Mouse (Mus musculus) thymus, postnatal 36 days (tissue): Measurements from ENCODE around the gene Fbxo11.
"Not testable (repeated sequence)": the region's sequence is repeated elsewhere in the genome, so short reads cannot be mapped to it uniquely, and the experiment has no call there.

Experiments
- DNase-seq, 2 experiments: peaks; one replicate each; pipeline ENCODE4 v3.0.0; 2022; ENCODE audit warnings: mixed read lengths in 2 of 2

The Fbxo11 gene

GRCm38 (mm10) chr17:88066799-88067198, 1.7 kb upstream of the Fbxo11 start:
- no peak for DNase-seq

DNA sequence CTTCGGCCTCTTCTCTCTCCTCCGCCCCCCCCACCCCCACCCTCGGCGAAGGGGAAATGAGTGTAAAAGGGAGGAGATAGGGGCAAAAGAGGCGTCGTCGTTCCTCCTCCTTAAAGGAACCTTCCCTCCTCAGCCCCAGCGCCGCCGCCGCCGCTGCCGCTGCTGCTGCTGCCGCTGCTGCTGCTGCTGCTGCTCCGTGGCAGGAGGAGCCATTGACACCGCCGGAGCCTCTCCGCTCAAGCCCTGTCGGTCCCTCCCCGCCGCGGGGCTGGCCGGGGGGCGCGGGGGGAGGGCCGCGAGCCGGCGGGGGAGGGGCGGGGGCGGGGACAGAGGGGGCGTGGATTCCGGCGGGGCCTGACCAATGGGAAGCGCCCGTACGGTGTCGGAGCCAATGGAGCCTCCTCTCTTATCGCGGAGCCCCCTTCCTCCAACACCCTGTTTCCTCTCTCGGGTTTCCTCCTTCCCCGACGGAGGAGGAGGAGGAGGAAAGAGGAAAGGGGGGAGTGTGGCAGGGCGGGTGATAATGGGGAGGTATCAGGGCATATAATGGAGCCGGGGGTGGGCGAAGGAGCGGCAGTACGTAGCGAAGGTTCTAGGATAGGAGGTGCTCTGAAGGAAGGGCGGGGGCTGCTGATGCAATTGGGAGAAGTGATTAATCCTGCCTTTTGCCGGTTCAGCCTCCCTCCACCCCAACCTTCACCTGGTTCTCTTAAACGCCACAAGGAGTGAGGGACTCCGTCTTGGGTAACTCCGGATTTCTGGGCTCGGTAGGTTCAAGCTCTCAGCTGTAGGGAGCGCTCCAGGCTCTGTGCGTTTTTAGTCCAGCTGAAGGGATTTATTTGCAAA, 933 bp upstream of the Fbxo11 start:
- peak; percentile 86 to 92 for DNase-seq

DNA sequence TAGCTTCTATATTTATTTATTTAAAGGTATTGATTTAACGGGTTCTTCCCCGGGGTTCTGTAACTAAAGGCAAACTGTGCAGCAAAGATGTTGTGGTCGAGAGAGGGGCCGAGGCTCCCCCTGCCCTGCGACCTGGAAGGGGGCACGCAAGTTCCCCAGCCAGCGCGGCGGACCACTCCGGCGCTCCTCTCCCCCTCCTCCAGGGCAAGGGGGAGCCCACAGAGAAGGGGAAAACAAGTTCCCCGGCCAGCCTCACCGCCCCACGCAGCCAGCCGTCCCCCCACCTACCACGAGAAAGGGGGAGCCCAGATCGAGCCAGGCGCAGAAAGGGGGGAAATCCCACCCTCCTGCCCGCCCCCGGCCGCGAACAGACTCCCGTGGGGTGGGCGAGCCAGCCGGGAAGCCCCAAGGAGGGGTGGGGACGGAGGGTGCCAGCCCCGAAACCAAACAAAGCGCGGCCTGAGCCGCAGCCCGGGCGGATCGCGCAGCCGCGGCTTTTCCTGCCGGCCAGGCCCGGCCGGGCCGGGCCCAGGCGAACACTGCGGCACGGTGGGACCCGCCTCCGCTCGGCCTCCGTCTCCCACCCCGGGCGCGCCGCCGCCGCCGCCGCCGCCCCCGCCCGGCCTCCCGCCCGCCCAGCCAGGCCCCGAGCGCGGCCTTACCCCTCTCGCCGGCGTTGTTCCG, 602 bp downstream of the Fbxo11 start:
- DNase-seq, result peak; percentile 77 to 82

DNA sequence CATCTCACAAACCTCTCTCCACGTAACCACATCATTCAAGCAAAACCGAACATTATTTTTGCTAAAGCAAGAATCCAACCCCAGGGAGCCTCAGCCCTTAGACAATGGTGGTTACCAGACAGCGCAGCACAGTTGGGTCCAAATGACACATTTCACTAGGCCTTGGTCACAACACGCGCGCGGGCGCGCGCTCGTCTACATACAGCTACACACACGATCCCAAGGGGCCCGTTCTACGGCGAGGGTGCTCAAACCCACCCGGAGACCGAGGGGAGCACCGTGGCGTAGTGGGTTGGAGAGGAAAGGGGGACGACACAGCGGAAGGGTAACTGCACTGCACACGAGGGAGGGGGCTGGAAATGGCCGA, 1.1 kb downstream of the Fbxo11 start:
- DNase-seq, result peak; percentile 69 to 75

DNA sequence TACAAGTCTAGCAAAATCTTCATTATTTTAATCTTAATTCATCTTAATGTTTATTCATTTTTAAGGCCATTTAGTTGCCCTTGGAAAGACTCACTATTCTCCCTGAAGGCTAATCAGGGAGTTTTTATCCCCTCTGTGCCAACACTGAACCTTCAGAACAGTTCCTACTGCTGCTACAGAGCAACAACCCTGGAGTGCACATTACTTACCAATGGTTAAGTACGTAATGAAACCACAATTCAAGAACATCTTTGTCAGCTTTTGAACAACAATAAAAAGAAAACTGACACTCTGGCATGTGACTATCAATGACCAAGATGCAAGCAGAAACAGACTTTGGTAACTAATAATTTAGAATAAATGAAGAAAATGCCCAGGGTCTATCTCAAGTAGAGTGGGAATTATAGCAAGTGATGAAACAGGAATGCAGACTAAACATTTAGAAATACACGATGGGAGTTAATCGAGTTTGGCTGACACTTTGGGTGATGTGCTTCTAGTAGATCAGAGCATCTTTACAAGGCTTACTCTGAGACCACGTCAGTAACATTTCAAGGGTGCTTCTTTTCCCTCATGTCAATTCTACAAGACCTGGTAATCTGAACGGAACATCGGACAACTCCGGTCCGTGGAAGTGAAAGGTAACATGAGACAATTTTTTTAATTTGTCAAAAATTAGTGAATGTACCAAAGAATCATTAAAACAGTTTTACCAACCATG, 2.1 kb downstream of the Fbxo11 start:
- no peak for DNase-seq

GRCm38 (mm10) chr17:88061942-88062341, 3.1 kb downstream of the Fbxo11 start:
- DNase-seq, result no peak

DNA sequence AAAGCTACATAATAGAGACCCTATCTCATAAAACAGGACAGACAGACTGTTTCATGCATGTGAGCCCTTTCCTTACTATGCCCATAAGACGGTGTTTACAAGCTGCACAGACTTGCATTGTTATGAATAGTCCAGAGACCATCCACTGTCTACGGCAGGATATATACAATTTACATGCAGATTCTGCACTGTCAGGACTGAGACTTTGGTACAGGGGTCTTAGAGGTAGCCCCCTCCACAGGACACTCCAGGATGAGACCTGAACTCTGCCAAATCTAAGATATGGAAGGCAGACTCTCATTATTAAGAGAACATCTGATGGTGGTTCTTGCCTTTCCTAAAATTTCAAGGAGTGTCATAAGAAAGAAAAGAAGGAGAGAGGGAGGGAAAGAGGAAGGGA, 6.8 kb downstream of the Fbxo11 start:
- DNase-seq, result no peak

DNA sequence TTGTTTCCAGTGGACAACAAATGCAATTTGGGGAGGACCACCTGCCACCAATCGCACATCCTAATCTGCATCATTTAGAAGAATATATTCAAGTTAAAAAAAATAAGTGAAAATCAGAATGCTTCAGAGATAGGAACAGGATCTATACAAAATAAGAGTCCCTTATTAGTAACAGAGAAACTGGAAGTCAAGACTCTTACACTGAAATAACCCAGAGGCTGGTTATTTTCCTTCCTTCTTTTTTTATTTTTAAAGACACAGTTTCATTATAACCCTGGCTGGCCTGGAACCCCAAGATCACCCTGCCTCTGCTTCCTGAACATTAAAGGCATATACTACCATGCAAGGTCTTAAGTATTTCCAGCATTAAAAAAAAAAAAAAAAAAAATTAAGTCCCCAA, 7.2 kb downstream of the Fbxo11 start:
- DNase-seq, result no peak

DNA sequence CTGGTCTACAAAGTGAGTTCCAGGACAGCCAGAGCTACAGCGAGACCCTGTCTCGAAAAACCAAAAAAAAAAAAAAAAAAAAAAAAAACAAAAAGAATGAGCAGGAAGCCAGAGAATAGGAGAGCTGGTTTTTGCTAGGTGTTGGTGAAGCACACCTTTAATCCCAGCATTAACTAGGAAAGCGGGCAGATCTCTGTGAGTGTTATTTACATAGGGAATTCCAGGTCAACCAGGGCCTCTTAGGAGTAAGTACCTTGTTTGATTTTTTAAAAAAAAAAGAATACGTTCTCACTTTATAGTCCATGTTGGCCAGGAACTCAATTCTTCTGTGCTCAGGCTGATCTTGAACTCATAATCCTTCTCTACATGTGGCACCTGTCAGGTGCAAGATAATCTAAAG, 13.4 kb downstream of the Fbxo11 start:
- DNase-seq, result no peak

GRCm38 (mm10) chr17:88050892-88051291, 14.2 kb downstream of the Fbxo11 start:
- no peak for DNase-seq

DNA sequence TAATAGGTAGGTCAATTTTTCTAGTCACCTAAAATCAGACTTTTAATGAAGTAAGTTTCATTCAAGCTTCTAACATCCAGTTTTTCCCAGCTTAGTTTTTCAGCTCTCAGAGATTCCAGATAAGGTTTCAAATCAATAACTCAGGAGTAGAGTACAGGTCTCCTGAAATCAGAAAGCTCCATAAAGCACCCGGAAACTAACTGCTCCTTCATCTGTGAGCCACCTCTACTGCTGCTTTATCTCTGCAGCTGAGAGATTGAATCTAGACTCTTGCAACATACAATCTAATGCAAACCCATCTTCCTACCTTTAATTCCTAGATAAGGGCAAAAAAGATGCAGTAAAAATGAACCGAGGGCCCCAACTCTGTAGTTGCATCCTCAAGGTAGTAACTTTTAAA, 14.8 kb downstream of the Fbxo11 start:
- DNase-seq, result no peak

DNA sequence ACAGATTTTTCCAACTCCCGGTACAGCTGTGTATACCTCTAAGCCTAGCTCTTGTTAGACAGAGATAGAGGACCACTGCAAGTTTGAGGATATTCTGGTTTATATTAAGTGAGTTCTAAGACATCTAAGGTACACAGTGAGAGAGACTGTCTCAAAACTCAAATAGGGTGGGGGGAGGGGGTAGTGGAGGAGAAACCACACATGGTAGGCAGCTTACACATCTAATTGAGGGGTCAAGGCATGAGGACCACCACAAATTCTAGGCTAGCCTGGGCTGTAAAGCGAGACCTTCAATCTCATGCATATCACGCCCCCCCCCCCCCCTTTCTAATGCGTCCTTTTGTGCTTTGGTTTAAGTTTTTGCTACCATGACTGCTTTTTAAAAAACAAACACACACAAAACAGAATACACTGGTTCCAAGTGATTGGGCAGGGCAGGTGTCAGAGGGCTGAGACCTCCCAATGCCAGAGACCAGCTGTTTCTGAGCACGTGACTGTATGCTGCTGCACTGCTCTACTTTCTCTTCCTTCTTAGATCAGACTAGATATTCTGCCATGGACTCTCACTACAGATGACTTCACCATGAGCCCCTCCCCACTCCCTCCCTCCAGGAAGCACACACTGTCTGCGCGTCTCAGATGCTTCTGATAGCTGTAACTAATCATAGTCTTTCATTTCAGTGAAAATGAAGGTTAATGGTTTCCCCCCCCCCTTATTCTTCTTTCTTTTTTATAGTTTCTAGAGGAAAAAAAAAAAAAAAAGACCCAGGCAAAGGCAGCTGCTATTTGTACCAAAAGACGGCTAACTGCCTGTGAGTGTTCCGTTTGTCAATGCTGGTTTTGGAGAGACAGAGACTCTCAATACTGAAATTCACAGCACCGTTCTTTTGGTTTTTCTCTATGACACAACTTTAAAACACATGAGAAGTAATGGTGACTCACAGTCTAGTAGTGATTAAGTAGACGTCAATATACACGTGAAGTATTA, 22.7 kb downstream of the Fbxo11 start:
- peak; percentile 64 to 79 for DNase-seq

DNA sequence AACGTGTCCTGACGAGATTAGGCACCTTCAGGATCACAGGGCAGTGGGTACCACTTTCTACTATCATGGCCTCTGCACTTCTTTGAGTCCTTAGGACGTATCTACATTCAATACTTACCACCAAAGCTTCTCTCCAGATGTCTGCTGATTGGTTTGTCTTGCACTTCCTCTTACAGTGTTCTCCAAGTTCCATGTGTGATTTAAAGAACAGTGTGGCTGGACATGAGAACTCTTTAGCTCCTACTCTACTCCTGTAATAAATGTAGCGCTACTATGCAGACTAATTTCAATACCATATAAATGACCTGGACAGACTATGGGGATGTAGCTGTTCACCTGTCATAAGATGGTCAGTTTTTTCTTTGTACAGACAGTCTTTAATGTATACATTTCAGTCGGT, 24.3 kb downstream of the Fbxo11 start:
- DNase-seq, result no peak

- no peak for DNase-seq
Measured at GRCm38 (mm10) chr17:88034418-88034817, 30.7 kb downstream of the Fbxo11 start.

- no peak for DNase-seq
Measured at GRCm38 (mm10) chr17:88031755-88032154, 33.3 kb downstream of the Fbxo11 start.

DNA sequence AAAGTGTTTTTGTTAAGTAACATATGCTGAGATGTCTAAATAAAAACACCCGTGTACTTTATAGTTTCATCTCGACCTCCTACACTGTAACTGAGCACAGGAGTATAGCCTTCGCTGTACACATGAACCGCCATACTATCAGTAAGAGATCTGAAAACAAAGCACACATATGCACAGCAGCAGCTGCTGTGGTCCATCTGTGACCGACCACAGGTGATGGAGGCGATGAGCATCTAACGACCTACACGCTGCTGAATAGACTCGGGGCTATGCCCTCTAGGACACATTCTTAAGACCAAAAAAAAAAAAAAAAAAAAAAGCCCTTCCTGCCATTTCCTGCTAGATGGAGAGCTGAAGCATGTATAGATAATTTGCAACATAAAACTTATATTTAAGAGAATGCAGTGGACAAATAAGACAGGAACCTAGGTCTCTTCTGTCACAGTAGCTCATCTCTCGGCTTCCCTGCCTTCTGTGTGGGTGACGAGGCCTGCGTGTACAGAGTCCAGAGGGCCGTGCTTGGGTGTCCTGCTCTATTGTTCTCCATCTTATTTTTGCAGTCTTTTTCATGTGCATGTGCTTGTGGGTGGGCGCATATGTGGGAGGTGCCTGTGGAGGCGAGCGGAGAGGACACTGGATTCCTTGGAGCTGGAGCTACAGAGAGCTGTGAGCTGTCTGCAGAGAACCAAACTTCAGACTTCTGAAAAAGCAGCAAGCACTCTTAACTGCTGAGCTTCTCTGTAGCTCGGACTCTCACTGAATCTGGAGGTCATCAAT, 35.7 kb downstream of the Fbxo11 start:
- no peak for DNase-seq

DNA sequence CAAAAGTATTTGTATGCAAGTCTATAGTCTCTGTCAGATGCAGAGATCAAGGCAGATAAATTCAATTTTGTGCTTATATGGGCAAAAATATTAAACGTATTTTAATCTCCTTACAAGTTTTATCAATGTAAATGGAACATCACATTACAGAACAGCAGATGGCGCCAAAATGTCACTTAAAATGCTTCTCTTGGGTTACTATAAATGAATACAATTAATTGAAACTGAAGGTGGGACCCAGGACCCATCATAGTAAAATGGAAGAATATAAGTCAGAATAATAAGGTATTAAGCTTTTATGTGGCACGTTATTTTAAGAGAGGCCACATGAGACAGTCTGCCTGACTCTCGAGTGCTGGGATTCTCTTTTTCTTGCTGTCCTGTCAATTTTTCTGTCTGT, 39.9 kb downstream of the Fbxo11 start:
- DNase-seq, result peak in 1 of 2 experiments; percentile 22

DNA sequence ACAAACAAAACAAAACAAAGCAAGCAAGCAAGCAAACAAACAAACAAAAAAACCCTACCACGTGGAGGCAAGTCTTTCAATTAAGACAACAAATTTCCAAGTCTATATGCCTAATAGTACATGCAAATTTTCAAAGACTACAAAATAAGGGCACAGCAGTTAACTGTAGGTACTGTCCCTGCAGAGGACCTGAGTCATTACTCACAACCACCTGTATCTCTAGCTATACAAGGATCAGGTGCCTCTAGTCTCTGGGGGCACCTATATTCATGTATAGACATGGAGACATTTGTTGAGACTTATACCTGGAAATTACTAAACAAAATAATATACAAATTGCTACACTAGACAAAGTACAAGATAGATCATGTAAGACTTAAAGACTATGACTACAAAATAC, 41.2 kb downstream of the Fbxo11 start:
- no peak for DNase-seq

- DNase-seq, result not testable (repeated sequence)
Measured at GRCm38 (mm10) chr17:88016027-88016426, 49.1 kb downstream of the Fbxo11 start.

DNA sequence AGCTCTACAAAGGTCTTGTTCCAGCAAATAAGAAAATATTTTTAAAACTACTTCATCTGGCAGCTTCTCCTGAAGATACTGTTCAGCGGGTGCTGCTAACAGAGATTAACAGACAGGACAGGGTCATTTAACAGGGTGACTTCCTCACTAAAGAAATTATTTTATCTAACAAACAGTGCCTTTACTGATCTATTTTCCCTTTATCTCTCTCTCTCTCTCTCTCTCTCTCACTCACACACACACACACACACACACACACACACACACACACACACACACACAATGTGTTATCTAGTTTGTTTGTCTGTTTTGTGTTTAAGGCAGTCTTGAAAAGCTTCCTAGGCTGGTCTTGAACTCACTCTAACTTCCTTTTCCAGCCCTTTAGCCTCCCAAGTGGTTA, 50.6 kb downstream of the Fbxo11 start:
- no peak for DNase-seq

DNA sequence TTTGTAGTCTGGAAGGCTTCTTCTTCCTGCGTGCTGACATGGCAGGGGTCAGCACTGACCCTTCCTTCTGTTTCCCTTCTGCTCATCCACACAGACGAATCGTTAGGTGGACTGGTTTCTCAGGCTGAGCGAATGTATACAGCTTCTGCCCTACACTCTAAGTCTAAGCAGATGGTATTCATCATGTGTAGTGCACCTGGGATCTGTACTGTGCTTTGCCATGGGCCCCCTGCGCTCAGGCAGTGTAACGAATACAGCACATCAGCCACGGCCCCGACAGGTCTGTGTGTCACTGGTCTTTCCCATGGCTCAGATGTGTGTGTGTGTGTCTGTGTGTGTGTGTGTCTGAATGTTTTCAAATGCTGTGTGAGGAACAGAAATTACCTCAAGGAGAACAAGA, 58.1 kb downstream of the Fbxo11 start:
- no peak for DNase-seq

GRCm38 (mm10) chr17:88004892-88005291, 60.2 kb downstream of the Fbxo11 start:
- DNase-seq, result no peak
